Mouse (Mus musculus): ENCODE measurements around the gene Krt34. TPM values are rescaled to one million over a fixed set of nuclear protein-coding genes. Genes with fewer than 3 reads are reported as not detected.

Gene Krt34
- polyA plus RNA-seq, 1 experiment from 2014 or later = 0.44 TPM

DNA sequence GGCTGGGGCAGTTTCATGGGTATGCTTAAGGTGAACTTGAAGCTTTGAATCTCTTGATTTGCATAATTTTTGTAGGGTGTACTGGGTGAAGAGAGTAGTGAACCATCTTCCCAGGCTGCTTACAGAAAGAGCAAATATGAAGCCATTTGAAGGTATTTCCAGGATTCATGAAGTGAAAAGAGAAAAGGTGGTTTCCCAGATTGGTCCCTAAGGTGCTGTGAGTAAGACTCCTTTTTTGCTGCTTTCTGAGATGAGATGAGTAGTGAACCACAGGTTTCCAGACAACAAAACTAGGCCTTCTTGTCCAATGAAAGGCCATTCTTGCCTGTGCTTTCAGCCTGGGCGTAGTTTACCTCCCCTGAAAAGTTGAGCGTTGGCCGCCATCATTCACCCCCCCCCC is 52.8 kb downstream of the Krt34 start:
- no peaks in the 10 kb centered on the region for H3K9me3 ChIP-seq (ENCODE audit: control insufficient read depth, low read length)
- no peak for ATAC-seq (ENCODE audit: low read depth)
- WGBS = 87% methylated on average over 3 of the region's 3 CpGs
- no peaks in the 10 kb centered on the region for H3K36me3 ChIP-seq (ENCODE audit: control insufficient read depth, insufficient read depth, low read length)
- no peak overlapping the region for H3K9ac ChIP-seq (ENCODE audit: low read length)
- H3K4me2 ChIP-seq (ENCODE audit: low read depth, low read length) = no peak overlapping the region
- no peaks in the 10 kb centered on the region; the same call in 1 of the 2 replicates for H3K27me3 ChIP-seq (ENCODE audit: control insufficient read depth, insufficient read depth, low read depth, low read length)
- no peaks in the 10 kb centered on the region for H3K4me1 ChIP-seq (replicated peaks; ENCODE audit: control insufficient read depth, insufficient read depth, low read length)
- no peak overlapping the region for H3K27ac ChIP-seq (ENCODE audit: low read length)
- H3K4me3 ChIP-seq (ENCODE audit: low read length) = no peak overlapping the region

Other genes starting within 250 kb of the Krt34 start
- gene Gm11596, start 248.1 kb downstream of the Krt34 start, polyA plus RNA-seq (2015; fragmentation: Nextera tagmentation; extraction: Ambion mirVana) = not detected in 2 replicates
- gene Gm11569, start 242.6 kb downstream of the Krt34 start, polyA plus RNA-seq (2015; fragmentation: Nextera tagmentation; extraction: Ambion mirVana) = not detected in 2 replicates
- not detected in 2 replicates for gene Gm11554, start 237.1 kb downstream of the Krt34 start, polyA plus RNA-seq (2015; fragmentation: Nextera tagmentation; extraction: Ambion mirVana)
- not detected in 2 replicates for gene Krtap4-13, start 231.7 kb downstream of the Krt34 start, polyA plus RNA-seq (2015; fragmentation: Nextera tagmentation; extraction: Ambion mirVana)
- not detected in 2 replicates for gene Gm11564, start 225.9 kb downstream of the Krt34 start, polyA plus RNA-seq (2015; fragmentation: Nextera tagmentation; extraction: Ambion mirVana)
- gene 2300003K06Rik, start 203.5 kb downstream of the Krt34 start, polyA plus RNA-seq (2015; fragmentation: Nextera tagmentation; extraction: Ambion mirVana) = not detected in 2 replicates
- gene Krtap4-16, start 189.9 kb downstream of the Krt34 start, polyA plus RNA-seq (2015; fragmentation: Nextera tagmentation; extraction: Ambion mirVana) = not detected in 2 replicates
- not detected in 2 replicates for gene Gm11568, start 183.6 kb downstream of the Krt34 start, polyA plus RNA-seq (2015; fragmentation: Nextera tagmentation; extraction: Ambion mirVana)
- not detected in 2 replicates for gene Gm11559, start 177.1 kb downstream of the Krt34 start, polyA plus RNA-seq (2015; fragmentation: Nextera tagmentation; extraction: Ambion mirVana)
- not detected in 2 replicates for gene Krtap9-1, start 168.2 kb downstream of the Krt34 start, polyA plus RNA-seq (2015; fragmentation: Nextera tagmentation; extraction: Ambion mirVana)
- not detected in 2 replicates for gene Gm11567, start 162.4 kb downstream of the Krt34 start, polyA plus RNA-seq (2015; fragmentation: Nextera tagmentation; extraction: Ambion mirVana)
- gene Krtap31-1, start 133.6 kb downstream of the Krt34 start, polyA plus RNA-seq (2015; fragmentation: Nextera tagmentation; extraction: Ambion mirVana) = not detected in 2 replicates
- gene Gm11565, start 126.8 kb downstream of the Krt34 start, polyA plus RNA-seq (2015; fragmentation: Nextera tagmentation; extraction: Ambion mirVana) = not detected in 2 replicates
- not detected in 2 replicates for gene Krtap31-2, start 105.3 kb downstream of the Krt34 start, polyA plus RNA-seq (2015; fragmentation: Nextera tagmentation; extraction: Ambion mirVana)
- not detected in 2 replicates for gene Krtap9-5, start 93.1 kb downstream of the Krt34 start, polyA plus RNA-seq (2015; fragmentation: Nextera tagmentation; extraction: Ambion mirVana)
- not detected in 2 replicates for gene Krtap29-1, start 62.5 kb downstream of the Krt34 start, polyA plus RNA-seq (2015; fragmentation: Nextera tagmentation; extraction: Ambion mirVana)
- not detected in 2 replicates for gene Krtap16-1, start 55.0 kb downstream of the Krt34 start, polyA plus RNA-seq (2015; fragmentation: Nextera tagmentation; extraction: Ambion mirVana)
- gene Krtap17-1, start 47.6 kb downstream of the Krt34 start, polyA plus RNA-seq (2015; fragmentation: Nextera tagmentation; extraction: Ambion mirVana) = 0.83 and 1.2 TPM in 2 replicates
- gene Krt33a, start 25.3 kb downstream of the Krt34 start, polyA plus RNA-seq (2015; fragmentation: Nextera tagmentation; extraction: Ambion mirVana) = not detected in 2 replicates
- gene Krt33b, start 11.7 kb downstream of the Krt34 start, polyA plus RNA-seq (2015; fragmentation: Nextera tagmentation; extraction: Ambion mirVana) = not detected in 2 replicates
- gene Krt31, start 9.0 kb upstream of the Krt34 start, polyA plus RNA-seq (2015; fragmentation: Nextera tagmentation; extraction: Ambion mirVana) = 0.10 and 0.21 TPM in 2 replicates
- gene Krt32, start 46.7 kb upstream of the Krt34 start, polyA plus RNA-seq (2015; fragmentation: Nextera tagmentation; extraction: Ambion mirVana) = not detected in 2 replicates
- not detected in 2 replicates for gene Krt35, start 54.7 kb upstream of the Krt34 start, polyA plus RNA-seq (2015; fragmentation: Nextera tagmentation; extraction: Ambion mirVana)
- 0.20 TPM in 1 of 2 replicates, not detected in the other for gene Krt36, start 64.1 kb upstream of the Krt34 start, polyA plus RNA-seq (2015; fragmentation: Nextera tagmentation; extraction: Ambion mirVana)
- 4.5 and 8.2 TPM in 2 replicates for gene Krt13, start 80.0 kb upstream of the Krt34 start, polyA plus RNA-seq (2015; fragmentation: Nextera tagmentation; extraction: Ambion mirVana)
- 59.9 and 78.6 TPM in 2 replicates for gene Krt15, start 94.4 kb upstream of the Krt34 start, polyA plus RNA-seq (2015; fragmentation: Nextera tagmentation; extraction: Ambion mirVana)
- gene Krt19, start 107.1 kb upstream of the Krt34 start, polyA plus RNA-seq (2015; fragmentation: Nextera tagmentation; extraction: Ambion mirVana) = 349 and 432 TPM in 2 replicates
- not detected in 2 replicates for gene Krt9, start 151.7 kb upstream of the Krt34 start, polyA plus RNA-seq (2015; fragmentation: Nextera tagmentation; extraction: Ambion mirVana)
- gene Krt14, start 166.0 kb upstream of the Krt34 start, polyA plus RNA-seq (2015; fragmentation: Nextera tagmentation; extraction: Ambion mirVana) = 2.1 and 5.0 TPM in 2 replicates
- not detected in 2 replicates for gene Krt16, start 207.3 kb upstream of the Krt34 start, polyA plus RNA-seq (2015; fragmentation: Nextera tagmentation; extraction: Ambion mirVana)
- 8.4 and 15.5 TPM in 2 replicates for gene Krt17, start 219.5 kb upstream of the Krt34 start, polyA plus RNA-seq (2015; fragmentation: Nextera tagmentation; extraction: Ambion mirVana)
- gene Krt42, start 228.3 kb upstream of the Krt34 start, polyA plus RNA-seq (2015; fragmentation: Nextera tagmentation; extraction: Ambion mirVana) = not detected in 2 replicates

Data from lung, embryonic 16.5 days (tissue).